Mouse (Mus musculus): ENCODE data around the gene Spata17. TPM values are rescaled to one million over a fixed set of nuclear protein-coding genes. Genes with fewer than 3 reads are reported as not detected.
"Not testable (repeated sequence)": the region's sequence is repeated elsewhere in the genome, so short reads cannot be mapped to it uniquely, and the experiment has no call there.

Gene Spata17
- polyA plus RNA-seq, 1 experiment from 2014 or later = 0.67 TPM

DNA sequence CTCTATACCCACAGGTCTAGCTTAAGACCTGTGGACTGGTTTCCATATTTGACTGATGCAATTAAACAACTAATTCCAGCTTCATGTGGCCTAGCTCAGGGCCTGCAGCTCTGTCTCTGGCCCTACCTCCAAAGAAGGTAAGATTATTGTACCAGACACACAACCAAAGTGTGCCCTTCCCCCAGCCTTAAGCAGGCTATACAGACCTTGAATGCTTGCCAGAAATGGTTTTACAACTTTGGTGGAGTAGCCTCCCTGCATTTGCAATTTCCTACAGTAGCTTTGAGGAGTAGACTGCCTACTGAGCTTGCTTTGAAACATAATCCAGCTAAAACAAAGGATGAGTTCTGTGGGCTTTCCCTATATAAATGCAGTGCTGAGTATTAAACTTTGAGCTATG, 51.7 kb downstream of the Spata17 start:
- Histone ChIP-seq H3K4me2 (no peak overlapping the region), H3K9ac (no peak overlapping the region), H3K4me1 (no peaks in the 10 kb centered on the region), H3K36me3 (no peaks in the 10 kb centered on the region), H3K4me3 (replicated peaks) (no peak overlapping the region), H3K9me3 (no peaks in the 10 kb centered on the region), H3K27ac (no peak overlapping the region), H3K27me3 (replicated peaks) (no peaks in the 10 kb centered on the region)
- ATAC-seq (ENCODE audit: insufficient read depth, low FRiP score, low read depth) = no peak

DNA sequence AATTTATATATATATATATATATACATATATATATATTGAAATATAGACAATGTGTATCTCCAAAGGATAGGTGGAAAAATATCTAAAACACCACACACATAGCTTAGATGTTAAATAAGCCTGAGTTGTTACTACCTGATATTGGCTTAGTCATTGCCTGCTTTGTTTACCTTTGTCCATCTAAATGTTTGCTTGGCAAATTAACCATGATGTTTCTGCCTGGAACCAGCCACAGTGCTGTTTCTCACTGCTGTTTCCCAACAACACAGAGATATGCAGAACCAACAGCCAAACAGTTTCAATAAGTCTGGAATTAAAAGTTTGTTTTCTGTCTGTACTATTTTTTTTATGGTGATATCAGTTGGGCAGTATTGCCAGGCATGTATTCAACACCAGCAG, 59.6 kb downstream of the Spata17 start:
- H3K27ac ChIP-seq = no peak overlapping the region
- ATAC-seq (ENCODE audit: insufficient read depth, low FRiP score, low read depth) = no peak

DNA sequence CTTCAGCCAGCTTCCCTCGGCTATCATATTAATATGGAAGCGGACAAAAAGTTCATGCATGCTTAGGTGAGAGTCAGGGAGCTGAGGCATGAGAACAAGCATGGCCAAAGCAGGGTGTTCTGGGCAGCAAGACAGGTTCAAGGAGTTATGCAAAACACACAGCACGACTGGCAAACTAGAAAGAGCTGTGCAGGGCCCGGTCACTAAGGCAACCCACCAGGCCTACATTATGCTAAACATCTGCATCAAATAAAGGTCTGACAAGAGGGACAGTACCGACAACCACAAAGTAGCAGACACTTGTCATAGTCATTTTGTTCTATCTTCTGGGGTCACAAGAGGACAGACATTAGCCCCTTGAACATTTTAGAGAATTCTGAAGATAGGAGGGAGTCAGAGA, 61.6 kb downstream of the Spata17 start:
- H3K36me3 ChIP-seq = no peaks in the 10 kb centered on the region
- no peak for ATAC-seq (ENCODE audit: insufficient read depth, low FRiP score, low read depth)
- no peaks in the 10 kb centered on the region for H3K4me1 ChIP-seq
- H3K4me2 ChIP-seq = no peak overlapping the region
- WGBS = 63% methylated on average over 5 of the region's 5 CpGs
- H3K27ac ChIP-seq = no peak overlapping the region
- H3K9ac ChIP-seq = no peak overlapping the region
- no peaks in the 10 kb centered on the region for H3K27me3 ChIP-seq (replicated peaks)
- no peak overlapping the region for H3K4me3 ChIP-seq (replicated peaks)
- no peaks in the 10 kb centered on the region for H3K9me3 ChIP-seq

More for the DNA sequence above, 59.6 kb downstream of the Spata17 start:
- Histone ChIP-seq H3K4me3 (replicated peaks) (no peak overlapping the region), H3K4me2 (no peak overlapping the region), H3K36me3 (no peaks in the 10 kb centered on the region), H3K9ac (no peak overlapping the region), H3K9me3 (no peaks in the 10 kb centered on the region), H3K27me3 (replicated peaks) (no peaks in the 10 kb centered on the region), H3K4me1 (no peaks in the 10 kb centered on the region)

DNA sequence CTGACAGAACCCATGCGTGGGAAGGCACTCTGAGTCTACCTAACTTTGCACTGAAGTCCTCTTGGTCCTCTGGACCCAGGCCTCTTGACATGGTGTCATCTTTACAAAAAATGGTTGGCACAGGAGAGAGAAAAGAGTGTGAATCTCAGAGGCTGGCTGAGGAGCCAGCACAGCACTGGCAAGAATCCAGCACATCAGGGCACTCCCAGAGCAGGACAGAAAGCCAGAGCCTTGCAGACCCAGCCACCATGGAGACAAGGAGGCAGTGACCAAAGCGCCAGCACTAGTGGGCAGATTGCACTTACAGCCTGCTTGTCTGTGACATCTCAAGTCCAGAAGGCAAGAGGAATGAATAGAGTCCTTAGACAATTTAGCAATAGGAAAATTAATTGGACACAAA, 62.7 kb downstream of the Spata17 start:
- Histone ChIP-seq H3K4me1 (no peaks in the 10 kb centered on the region), H3K9ac (no peak overlapping the region), H3K27me3 (replicated peaks) (no peaks in the 10 kb centered on the region), H3K36me3 (no peaks in the 10 kb centered on the region), H3K4me2 (no peak overlapping the region), H3K4me3 (replicated peaks) (no peak overlapping the region), H3K9me3 (no peaks in the 10 kb centered on the region), H3K27ac (no peak overlapping the region)
- ATAC-seq (ENCODE audit: insufficient read depth, low FRiP score, low read depth) = no peak
- WGBS = 81% methylated on average over 2 of the region's 2 CpGs

DNA sequence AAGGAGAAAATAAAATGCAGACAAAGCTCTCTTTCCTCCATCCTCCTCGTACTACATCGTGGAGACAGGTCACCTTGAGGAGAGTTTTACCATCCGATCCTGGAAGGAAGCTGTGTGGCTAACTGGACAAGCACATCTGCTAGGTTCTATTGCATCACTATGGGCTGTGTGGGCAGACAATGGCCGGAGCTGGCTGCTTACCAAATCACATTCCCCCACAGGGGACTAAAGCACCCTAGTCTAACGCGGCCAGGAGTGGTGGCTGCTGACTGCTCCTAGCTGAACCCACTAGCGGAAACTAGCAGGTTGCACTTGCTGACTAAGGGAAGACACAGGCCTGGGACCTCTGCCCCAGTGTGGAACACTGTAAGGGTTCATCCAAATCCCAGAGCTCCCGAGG, 72.3 kb downstream of the Spata17 start:
- no peaks in the 10 kb centered on the region for H3K36me3 ChIP-seq
- H3K27me3 ChIP-seq (replicated peaks) = no peaks in the 10 kb centered on the region
- H3K27ac ChIP-seq = no peak overlapping the region
- no peak overlapping the region for H3K4me2 ChIP-seq
- WGBS = 74% methylated on average over 8 of the region's 8 CpGs
- no peak for ATAC-seq (ENCODE audit: insufficient read depth, low FRiP score, low read depth)
- H3K9ac ChIP-seq = no peak overlapping the region
- H3K4me3 ChIP-seq (replicated peaks) = no peak overlapping the region
- H3K4me1 ChIP-seq = no peaks in the 10 kb centered on the region
- no peaks in the 10 kb centered on the region for H3K9me3 ChIP-seq

DNA sequence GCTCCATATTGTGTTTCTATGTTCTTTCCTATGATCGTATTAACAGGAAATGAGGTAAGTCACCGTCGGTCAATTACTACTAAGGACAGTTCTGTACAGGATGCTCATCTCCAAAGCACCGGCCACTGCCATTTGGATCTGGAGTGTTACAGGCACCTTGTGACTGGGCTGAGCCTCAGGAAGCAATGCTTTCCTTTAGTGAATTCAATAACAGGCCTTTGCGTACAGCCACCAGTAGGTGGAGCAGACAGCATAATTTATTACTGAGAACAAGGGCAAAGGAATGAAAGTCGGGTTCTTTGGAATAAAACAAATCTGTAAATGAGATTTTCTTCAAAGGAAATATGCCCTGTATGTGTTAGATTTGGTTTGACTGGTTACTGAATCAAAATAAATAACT, 77.8 kb downstream of the Spata17 start:
- whole genome bisulfite sequencing = 32% methylated on average over 6 of the region's 6 CpGs
- Histone ChIP-seq H3K9ac (no peak overlapping the region), H3K27me3 (replicated peaks) (no peaks in the 10 kb centered on the region), H3K4me3 (replicated peaks) (no peak overlapping the region), H3K4me2 (no peak overlapping the region), H3K4me1 (no peaks in the 10 kb centered on the region), H3K9me3 (no peaks in the 10 kb centered on the region), H3K36me3 (no peaks in the 10 kb centered on the region), H3K27ac (no peak overlapping the region)
- ATAC-seq (ENCODE audit: insufficient read depth, low FRiP score, low read depth) = no peak

DNA sequence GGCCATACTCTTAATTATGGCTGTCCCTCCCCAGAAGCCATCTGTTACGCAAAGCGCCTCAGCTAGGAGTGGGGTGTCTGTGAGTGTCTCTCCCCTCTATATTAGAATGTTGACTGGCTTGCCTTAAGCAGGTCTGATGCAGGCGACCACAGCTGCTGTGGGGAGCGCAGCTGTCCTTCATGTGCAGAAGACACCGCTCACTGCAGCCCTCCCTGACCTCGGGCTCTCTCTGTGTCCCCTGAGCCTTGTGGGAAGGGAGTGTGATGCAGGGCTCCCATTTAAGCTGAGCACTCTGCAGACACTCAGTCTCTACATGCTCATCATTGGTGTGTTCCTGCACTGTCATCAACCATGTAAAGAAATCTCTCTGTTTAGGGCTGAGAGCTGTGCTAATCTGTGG, 79.4 kb downstream of the Spata17 start:
- Histone ChIP-seq H3K27ac (no peak overlapping the region), H3K9me3 (no peaks in the 10 kb centered on the region), H3K36me3 (no peaks in the 10 kb centered on the region), H3K4me2 (no peak overlapping the region), H3K4me3 (replicated peaks) (no peak overlapping the region), H3K27me3 (replicated peaks) (no peaks in the 10 kb centered on the region), H3K9ac (no peak overlapping the region), H3K4me1 (no peaks in the 10 kb centered on the region)
- no peak for ATAC-seq (ENCODE audit: insufficient read depth, low FRiP score, low read depth)
- WGBS = 79% methylated on average over 6 of the region's 6 CpGs

DNA sequence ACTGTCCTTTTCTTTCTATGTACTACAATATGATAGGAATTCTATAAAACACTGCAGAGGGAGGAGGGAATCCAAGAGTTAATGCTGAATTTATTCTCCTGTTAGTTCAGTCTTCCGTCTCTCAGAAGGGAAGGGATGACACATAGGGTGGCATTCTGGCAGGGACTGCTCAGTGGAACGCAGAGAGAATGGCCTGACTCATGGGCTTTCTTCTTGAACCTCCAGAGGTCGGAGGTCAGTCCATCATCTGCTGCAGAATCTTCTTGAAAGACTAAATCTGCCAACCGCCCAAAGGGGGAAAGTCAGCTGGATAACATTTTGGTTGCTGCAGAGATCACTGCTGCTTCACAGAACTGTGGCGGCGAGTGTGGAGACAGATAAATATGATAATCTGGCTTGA, 81.4 kb downstream of the Spata17 start:
- no peaks in the 10 kb centered on the region for H3K4me1 ChIP-seq
- no peaks in the 10 kb centered on the region for H3K27me3 ChIP-seq (replicated peaks)
- ATAC-seq (ENCODE audit: insufficient read depth, low FRiP score, low read depth) = no peak
- no peak overlapping the region for H3K4me2 ChIP-seq
- no peaks in the 10 kb centered on the region for H3K36me3 ChIP-seq
- no peak overlapping the region for H3K4me3 ChIP-seq (replicated peaks)
- 74% methylated on average over 6 of the region's 6 CpGs for WGBS
- no peaks in the 10 kb centered on the region for H3K9me3 ChIP-seq
- no peak overlapping the region for H3K9ac ChIP-seq
- no peak overlapping the region for H3K27ac ChIP-seq

DNA sequence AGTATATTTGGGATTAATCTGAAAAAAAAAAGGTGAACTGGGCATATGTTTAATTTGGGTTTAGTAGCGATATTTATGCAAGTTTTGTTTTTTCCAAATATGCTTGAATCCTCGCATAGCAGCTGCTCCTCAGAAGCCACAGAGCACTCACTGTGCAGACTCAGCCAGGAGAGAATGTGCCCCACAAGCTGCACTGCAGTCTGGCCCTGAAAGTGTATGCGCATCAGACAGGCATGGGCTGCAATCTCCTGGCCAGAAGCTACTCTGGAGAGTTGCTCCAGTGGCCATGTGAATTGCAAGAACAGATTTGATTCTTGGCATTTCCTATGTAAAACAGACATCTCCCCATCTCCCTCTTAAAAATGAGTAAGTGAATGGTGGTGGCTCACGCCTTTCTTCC, 82.9 kb downstream of the Spata17 start:
- Histone ChIP-seq H3K4me1 (no peaks in the 10 kb centered on the region), H3K27me3 (replicated peaks) (no peaks in the 10 kb centered on the region), H3K9ac (no peak overlapping the region), H3K4me2 (no peak overlapping the region), H3K27ac (no peak overlapping the region), H3K9me3 (no peaks in the 10 kb centered on the region), H3K4me3 (replicated peaks) (no peak overlapping the region), H3K36me3 (no peaks in the 10 kb centered on the region)
- no peak for ATAC-seq (ENCODE audit: insufficient read depth, low FRiP score, low read depth)
- WGBS = 77% methylated on average over 4 of the region's 4 CpGs

DNA sequence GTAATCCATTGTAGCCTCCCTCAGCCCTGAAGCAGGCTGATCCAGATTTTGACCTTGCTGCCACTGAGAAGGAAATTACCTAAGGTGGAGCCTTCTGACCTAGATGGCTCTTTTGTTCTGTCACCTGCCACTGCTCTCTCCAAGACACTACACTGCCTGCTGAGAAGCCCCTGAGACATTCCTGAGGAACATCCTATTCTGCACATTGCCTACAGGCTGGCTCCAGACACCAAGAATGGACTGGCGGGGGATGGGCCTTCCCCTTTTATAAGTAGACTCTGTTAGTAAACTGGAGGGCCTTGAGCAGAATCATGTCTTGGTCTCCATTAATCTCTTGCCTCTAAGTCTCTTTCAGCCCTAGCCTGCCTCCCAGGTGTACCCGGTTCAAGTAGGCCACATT, 87.7 kb downstream of the Spata17 start:
- not testable (repeated sequence) for H3K4me1 ChIP-seq; H3K27me3 ChIP-seq (replicated peaks); H3K9ac ChIP-seq; H3K27ac ChIP-seq; H3K4me2 ChIP-seq; ATAC-seq (ENCODE audit: insufficient read depth, low FRiP score, low read depth); H3K9me3 ChIP-seq; H3K4me3 ChIP-seq (replicated peaks); H3K36me3 ChIP-seq
- WGBS = 70% methylated on average over 2 of the region's 2 CpGs

DNA sequence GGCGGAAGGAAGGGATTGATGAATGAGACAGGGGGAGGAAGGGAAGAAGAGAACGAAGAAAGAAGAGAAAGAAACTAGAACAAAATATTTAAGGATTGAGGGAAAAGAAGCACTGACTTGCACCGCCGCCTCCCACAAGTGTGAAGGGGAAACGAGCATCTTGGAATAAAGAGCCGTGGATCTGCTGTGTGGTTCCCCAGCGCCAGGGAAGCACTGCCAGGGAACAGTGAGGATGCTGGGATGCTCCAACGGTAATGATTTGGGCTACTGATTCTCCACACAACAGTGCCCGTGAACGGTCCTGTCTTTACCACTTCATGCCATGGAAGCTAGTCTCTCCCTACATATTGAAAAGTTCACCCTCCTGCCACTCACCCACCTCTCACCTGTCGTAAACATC, 89.5 kb downstream of the Spata17 start:
- Histone ChIP-seq H3K4me3 (replicated peaks) (no peak overlapping the region), H3K4me2 (no peak overlapping the region), H3K4me1 (no peaks in the 10 kb centered on the region), H3K9ac (no peak overlapping the region), H3K27ac (no peak overlapping the region), H3K27me3 (replicated peaks) (no peaks in the 10 kb centered on the region), H3K36me3 (no peaks in the 10 kb centered on the region), H3K9me3 (no peaks in the 10 kb centered on the region)
- ATAC-seq (ENCODE audit: insufficient read depth, low FRiP score, low read depth) = no peak
- 88% methylated on average over 11 of the region's 11 CpGs for WGBS

DNA sequence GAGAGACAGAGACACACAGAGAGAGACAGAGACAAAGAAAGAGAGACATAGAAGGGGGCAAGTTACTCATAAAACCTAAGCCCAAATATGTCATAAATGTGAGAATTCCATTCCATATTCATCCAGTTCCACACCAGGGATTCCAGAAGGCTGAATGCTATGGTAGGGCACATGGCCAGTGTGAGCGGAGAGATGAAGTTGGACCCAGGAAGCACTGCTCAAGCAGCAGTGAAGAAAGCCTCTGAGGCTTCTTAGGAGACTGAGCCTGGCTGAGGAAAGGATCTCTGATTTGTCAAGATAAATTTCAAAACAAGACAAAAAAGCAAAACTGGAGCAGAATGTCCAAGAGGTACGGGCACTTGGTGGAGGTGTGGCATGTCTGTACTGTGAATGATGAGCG, 90.3 kb downstream of the Spata17 start:
- Histone ChIP-seq H3K27ac (no peak overlapping the region), H3K27me3 (replicated peaks) (no peaks in the 10 kb centered on the region), H3K4me2 (no peak overlapping the region), H3K4me3 (replicated peaks) (no peak overlapping the region), H3K9me3 (no peaks in the 10 kb centered on the region), H3K4me1 (no peaks in the 10 kb centered on the region), H3K9ac (no peak overlapping the region), H3K36me3 (no peaks in the 10 kb centered on the region)
- WGBS = 66% methylated on average over 3 of the region's 3 CpGs
- ATAC-seq (ENCODE audit: insufficient read depth, low FRiP score, low read depth) = no peak

DNA sequence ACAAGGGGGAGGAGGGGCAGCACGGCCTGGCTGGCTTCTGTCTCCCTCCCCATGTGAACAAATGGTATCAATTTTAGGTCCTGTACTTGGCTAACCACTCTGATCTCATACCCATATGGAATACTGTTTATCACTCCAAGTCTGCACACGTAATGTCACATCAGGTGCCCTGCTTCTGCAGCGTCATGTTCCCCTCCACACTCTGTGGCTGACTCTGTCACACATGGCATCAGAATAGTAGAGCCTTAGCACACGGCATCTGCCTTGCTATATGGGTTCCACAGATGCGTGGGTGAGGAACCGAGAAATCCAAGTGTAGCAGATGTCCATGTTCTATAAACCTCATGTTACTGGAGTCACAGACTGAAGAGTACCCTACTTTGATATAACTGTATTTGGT, 96.0 kb downstream of the Spata17 start:
- H3K9me3 ChIP-seq = no peaks in the 10 kb centered on the region
- no peak overlapping the region for H3K4me2 ChIP-seq
- H3K9ac ChIP-seq = no peak overlapping the region
- H3K27me3 ChIP-seq (replicated peaks) = no peaks in the 10 kb centered on the region
- H3K4me3 ChIP-seq (replicated peaks) = no peak overlapping the region
- no peaks in the 10 kb centered on the region for H3K4me1 ChIP-seq
- ATAC-seq (ENCODE audit: insufficient read depth, low FRiP score, low read depth) = no peak
- 84% methylated on average over 6 of the region's 6 CpGs for WGBS
- H3K36me3 ChIP-seq = no peaks in the 10 kb centered on the region
- H3K27ac ChIP-seq = no peak overlapping the region

All from stomach, embryonic 15.5 days (tissue).